Mouse (Mus musculus): ENCODE results near the gene Shbg. TPM values are rescaled to one million over a fixed set of nuclear protein-coding genes. Genes with fewer than 3 reads are reported as not detected.
"Not testable (repeated sequence)": the region's sequence is repeated elsewhere in the genome, so short reads cannot be mapped to it uniquely, and the experiment has no call there.

The Shbg gene
- polyA plus RNA-seq, 1 experiment from 2014 or later: not detected

DNA sequence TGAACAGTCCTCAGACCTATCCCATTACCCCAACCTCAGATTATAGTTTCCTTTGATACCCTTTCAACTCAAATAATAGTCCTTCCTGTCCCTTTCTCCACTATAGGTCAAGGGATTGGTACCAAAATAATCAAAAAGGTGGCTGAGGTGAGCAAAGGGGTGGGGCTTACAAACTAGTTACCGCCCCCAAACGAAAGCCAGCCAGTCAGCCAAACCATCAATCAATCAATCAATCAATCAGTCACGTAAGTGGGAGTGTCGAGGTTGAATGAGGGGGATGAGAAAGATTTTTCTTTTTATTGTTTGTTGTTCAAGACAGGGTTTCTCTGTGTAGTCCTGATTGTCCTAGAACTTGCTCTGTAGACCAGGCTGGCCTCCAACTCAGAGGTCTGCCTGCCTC, 5.3 kb upstream of the Shbg start:
- peaks cover 11% of the 10 kb centered on the region for H3K4me1 ChIP-seq (replicated peaks)
- no peaks in the 10 kb centered on the region for H3K9me3 ChIP-seq
- peak overlapping the region; percentile 80 for H3K9ac ChIP-seq
- 58% methylated on average over 4 of the region's 4 CpGs for WGBS
- no peaks in the 10 kb centered on the region for H3K36me3 ChIP-seq
- peak overlapping the region; percentile 52 for H3K4me3 ChIP-seq
- no peak for ATAC-seq (ENCODE audit: low read depth)
- no peaks in the 10 kb centered on the region for H3K27me3 ChIP-seq
- H3K4me2 ChIP-seq: peak overlapping the region; percentile 82
- H3K27ac ChIP-seq (replicated peaks): no peak overlapping the region

DNA sequence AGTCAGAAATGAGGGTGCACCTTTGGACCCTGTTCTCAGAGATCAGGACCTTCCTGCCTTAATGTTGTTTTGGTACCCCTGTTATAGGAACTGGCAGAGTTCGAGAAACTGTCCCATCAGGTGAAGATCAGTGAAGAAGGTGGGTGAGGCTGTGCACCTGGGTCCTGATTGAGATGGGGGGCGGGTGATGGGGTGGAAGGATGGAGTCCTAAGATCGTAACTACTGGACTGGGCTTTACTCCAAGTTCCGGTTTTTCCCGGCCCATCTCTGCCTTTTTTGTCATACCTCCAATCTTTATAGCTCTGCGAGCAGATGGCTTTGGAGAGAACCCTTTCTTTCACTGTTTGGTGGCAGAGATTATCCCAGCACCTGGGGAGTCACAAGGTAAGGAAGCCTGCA, 4.7 kb upstream of the Shbg start:
- H3K4me2 ChIP-seq: peak overlapping the region; percentile 82
- H3K4me3 ChIP-seq: peak overlapping the region; percentile 52
- H3K27me3 ChIP-seq: no peaks in the 10 kb centered on the region
- no peaks in the 10 kb centered on the region for H3K9me3 ChIP-seq
- peaks cover 11% of the 10 kb centered on the region for H3K4me1 ChIP-seq (replicated peaks)
- H3K36me3 ChIP-seq: no peaks in the 10 kb centered on the region
- H3K9ac ChIP-seq: peak overlapping the region; percentile 80
- WGBS: 36% methylated on average over 6 of the region's 6 CpGs
- 0 out of 2 replicates have a peak, but pooled peaks have one; percentile 28 for ATAC-seq (ENCODE audit: low read depth)
- H3K27ac ChIP-seq (replicated peaks): peak overlapping the region; percentile 84

DNA sequence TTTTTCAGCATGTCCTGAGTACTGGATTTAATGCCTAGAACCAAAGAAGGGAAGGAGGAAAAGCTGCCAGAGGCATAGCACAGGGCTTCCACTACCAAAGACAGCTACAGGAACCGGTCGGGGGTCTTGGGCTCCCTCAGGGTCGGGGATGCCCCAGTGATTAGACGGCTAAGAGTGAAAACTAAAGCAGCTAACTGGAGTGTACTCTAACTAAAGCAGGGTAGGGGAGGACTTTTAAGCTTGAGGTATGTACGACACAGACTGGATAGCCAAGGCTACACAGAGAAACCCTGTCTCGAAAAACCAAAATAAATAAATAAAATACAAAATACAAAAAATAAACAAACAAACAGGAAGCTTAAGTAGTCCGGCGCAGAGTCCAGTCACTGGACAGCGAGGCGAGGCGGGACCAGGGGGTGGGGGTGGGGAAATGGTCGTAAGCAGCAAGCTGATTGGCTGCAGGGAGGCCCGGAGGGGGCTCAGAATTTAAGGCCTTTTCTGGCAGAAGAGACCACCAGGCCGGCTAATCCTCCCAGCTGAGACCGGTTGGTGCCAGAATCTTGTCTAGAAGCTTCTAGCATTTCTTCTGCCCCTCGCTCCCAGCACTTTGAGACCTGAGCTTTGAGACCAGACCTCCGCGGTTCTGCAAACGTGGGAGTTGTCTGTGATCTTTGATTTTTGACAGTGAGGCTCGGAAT, 4.0 kb upstream of the Shbg start, which contains the start of gene Sat2:
TSS of gene Sat2 (plus strand) at position 454 of the 698 bp plus-strand sequence.
- Histone ChIP-seq H3K36me3 (no peaks in the 10 kb centered on the region), H3K4me2 (peak within 1 kb of the TSS; percentile 82), H3K27ac (replicated peaks) (peak within 1 kb of the TSS; percentile 84), H3K27me3 (no peaks in the 10 kb centered on the region), H3K4me3 (peak within 1 kb of the TSS; percentile 52), H3K9ac (peak within 1 kb of the TSS; percentile 80), H3K9me3 (no peaks in the 10 kb centered on the region), H3K4me1 (replicated peaks) (peaks cover 11% of the 10 kb centered on the region)
- ATAC-seq (ENCODE audit: low read depth): peak; percentile 81
- 1% methylated on average over 20 of the region's 20 CpGs for WGBS

DNA sequence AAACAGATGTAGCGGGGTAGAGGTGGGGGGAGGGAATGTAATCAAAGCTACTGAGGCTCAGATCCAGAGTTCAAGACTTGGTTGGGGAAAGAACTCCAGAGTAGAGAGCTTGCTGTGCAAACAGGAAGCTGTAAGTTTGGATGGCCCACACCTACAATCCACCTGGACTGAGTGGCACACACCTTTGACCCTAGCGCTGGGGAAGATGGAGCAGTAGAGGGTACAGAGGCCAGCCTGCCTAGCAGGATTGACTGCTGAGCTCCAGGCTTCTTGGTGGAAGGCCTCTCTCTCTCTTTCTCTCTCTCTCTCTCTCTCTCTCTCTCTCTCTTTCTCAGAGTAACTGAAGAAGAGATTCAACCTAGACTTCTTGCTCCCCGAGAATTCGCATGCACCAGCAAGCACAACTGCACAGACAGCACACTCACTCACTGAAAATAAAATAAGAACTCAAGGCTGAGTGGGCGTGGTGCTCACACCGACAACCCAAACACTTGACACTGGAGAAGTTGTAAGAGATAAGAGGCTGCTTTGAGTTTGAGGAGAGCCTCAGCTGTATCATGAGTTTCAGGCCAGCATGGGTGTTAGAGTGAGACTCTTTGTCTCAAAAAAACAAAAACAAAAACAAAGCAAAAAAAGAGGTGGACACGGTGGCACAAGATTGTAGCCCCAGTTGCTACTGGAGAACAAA, 2.8 kb upstream of the Shbg start:
- Histone ChIP-seq H3K9me3 (no peaks in the 10 kb centered on the region), H3K4me3 (no peak overlapping the region), H3K27me3 (0 out of 2 replicates have a peak, but pooled peaks cover 5% of the 10 kb centered on the region), H3K27ac (replicated peaks) (no peak overlapping the region), H3K4me2 (no peak overlapping the region), H3K36me3 (no peaks in the 10 kb centered on the region), H3K4me1 (replicated peaks) (peaks cover 11% of the 10 kb centered on the region), H3K9ac (no peak overlapping the region)
- WGBS: 90% methylated on average over 7 of the region's 7 CpGs
- ATAC-seq (ENCODE audit: low read depth): no peak

DNA sequence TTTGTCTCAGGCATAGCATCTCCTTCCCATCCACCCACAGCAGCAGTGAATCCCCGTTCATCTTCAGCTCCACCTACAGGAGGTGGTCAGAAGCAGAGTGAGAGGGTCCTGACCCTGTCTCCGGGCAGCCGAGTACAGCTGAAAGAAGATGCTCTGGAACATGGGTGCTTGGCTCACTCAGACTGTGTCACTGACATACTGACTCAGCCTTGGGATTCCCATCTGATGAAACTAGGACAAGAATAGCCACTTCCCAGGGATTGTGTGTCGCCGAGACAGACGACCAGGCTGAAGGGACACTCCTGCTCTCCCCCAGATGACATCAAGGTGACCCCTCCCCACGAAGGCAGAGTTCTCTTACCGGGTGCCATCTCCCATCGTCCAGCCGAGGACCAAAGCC, 924 bp downstream of the Shbg start:
- no peak overlapping the region for H3K4me2 ChIP-seq
- 54% methylated on average over 10 of the region's 10 CpGs for WGBS
- peaks cover 12% of the 10 kb centered on the region; the same call in 1 of the 2 replicates for H3K27me3 ChIP-seq
- H3K9me3 ChIP-seq: no peaks in the 10 kb centered on the region
- H3K9ac ChIP-seq: peak overlapping the region; percentile 47; the same call in 1 of the 2 replicates
- peaks cover 5% of the 10 kb centered on the region for H3K4me1 ChIP-seq (replicated peaks)
- no peak overlapping the region for H3K4me3 ChIP-seq
- no peak overlapping the region for H3K27ac ChIP-seq (replicated peaks)
- H3K36me3 ChIP-seq: no peaks in the 10 kb centered on the region
- no peak for ATAC-seq (ENCODE audit: low read depth)

DNA sequence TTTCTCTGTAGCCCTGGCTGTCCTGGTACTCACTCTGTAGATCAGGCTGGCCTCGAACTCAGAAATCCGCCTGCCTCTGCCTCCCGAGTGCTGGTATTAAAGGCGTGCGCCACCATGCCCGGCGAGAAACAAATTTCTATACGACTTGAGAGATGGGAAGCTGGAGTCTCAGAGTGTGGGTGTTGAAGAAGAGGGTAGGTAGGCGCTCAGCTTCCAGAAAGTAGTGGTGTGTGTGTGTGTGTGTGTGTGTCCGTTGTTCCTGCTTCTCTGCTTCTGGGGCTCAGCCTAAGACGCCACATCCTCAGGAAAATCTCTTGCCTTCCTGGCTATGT, 3.5 kb downstream of the Shbg start:
- H3K27ac ChIP-seq (replicated peaks); ATAC-seq (ENCODE audit: low read depth); H3K9me3 ChIP-seq; H3K36me3 ChIP-seq; H3K4me1 ChIP-seq (replicated peaks); H3K4me3 ChIP-seq; H3K4me2 ChIP-seq; H3K9ac ChIP-seq: not testable (repeated sequence)
- WGBS: 60% methylated on average over 11 of the region's 11 CpGs
- H3K27me3 ChIP-seq: peaks cover 12% of the 10 kb centered on the region; the same call in 1 of the 2 replicates

DNA sequence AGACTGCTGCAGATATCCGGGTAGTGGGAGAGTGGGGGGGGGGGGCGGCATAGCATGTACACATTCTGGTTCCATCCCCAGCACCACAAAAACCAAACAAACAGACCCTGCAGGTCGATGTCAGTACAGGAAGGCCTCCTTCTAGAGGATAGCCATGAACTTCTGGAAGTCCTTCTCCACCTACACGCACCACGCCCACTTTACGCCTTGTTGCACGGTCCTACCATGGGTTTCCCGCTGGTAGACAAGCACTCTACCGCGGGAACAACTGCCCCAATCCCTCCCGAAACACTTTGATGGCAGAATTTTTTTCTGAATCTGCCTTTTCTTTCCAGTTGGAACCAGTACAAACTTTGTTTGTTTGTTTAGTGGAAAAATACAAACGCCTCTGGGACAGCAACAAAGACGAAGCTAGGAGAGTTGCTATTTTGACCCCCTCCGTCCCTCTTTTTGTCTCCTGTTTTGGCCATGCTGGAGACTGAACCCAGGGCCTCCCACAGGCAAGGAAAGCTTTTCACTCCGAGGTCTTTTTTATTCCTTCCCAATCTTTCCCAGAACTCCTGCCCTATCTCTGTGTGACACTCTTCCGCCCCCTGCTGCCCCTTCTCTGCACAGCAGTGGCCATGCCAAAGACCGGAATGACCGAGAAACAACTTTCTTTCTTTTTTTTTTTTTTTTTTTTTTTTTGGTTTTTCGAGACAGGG, 4.0 kb downstream of the Shbg start:
- H3K4me1 ChIP-seq (replicated peaks): peaks cover 5% of the 10 kb centered on the region
- ATAC-seq (ENCODE audit: low read depth): no peak
- peaks cover 12% of the 10 kb centered on the region; the same call in 1 of the 2 replicates for H3K27me3 ChIP-seq
- H3K4me3 ChIP-seq: no peak overlapping the region
- no peaks in the 10 kb centered on the region for H3K9me3 ChIP-seq
- no peaks in the 10 kb centered on the region for H3K36me3 ChIP-seq
- no peak overlapping the region for H3K27ac ChIP-seq (replicated peaks)
- peak overlapping the region; percentile 32 for H3K4me2 ChIP-seq
- WGBS: 8% methylated on average over 19 of the region's 19 CpGs
- no peak overlapping the region for H3K9ac ChIP-seq

DNA sequence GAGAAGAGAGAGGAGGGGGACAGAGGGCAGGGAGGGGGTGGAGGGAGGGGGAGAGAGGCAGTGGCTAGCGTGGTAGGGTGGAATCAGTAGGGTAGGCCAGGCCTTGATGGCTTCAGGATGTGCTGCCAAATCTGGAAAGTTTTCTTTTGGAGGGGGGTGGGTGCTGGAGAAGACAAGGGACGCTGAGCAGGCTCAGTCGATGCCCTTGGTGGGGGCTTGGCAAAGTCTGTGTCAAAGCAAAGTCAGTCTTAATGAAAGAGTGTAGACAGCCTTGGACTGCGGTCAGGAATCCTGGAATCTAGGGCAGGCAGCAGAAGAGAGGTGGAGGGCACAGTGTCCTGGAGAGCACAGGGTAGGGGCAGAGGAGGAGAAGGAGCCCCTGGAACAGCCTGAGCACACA, 6.8 kb downstream of the Shbg start:
- ATAC-seq (ENCODE audit: low read depth): no peak
- Histone ChIP-seq H3K4me3 (no peak overlapping the region), H3K4me2 (no peak overlapping the region), H3K27ac (replicated peaks) (no peak overlapping the region), H3K36me3 (no peaks in the 10 kb centered on the region), H3K9me3 (no peaks in the 10 kb centered on the region), H3K27me3 (peaks cover 8% of the 10 kb centered on the region; the same call in 1 of the 2 replicates), H3K4me1 (replicated peaks) (peaks cover 9% of the 10 kb centered on the region), H3K9ac (no peak overlapping the region)
- WGBS: 63% methylated on average over 4 of the region's 4 CpGs

DNA sequence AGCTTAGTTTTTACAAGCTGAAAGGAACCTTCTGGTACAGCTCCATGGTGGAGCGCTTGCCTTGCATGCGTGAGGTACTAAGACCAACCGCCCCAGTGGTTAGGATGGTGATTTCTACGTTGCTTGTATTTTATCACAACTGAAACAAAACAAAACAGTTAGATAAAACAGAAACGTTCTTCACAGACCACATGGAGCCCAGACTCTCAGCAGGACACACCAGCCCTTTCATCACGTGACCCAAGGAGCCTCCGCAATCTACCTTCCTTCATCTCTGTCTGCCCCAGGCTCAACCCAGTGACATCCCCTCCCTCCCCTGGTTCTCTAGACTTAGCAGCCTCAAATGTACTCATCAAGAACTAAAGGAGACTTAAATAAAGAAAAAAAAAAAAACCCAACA, 8.3 kb downstream of the Shbg start:
- no peak for ATAC-seq (ENCODE audit: low read depth)
- no peak overlapping the region for H3K27ac ChIP-seq (replicated peaks)

DNA sequence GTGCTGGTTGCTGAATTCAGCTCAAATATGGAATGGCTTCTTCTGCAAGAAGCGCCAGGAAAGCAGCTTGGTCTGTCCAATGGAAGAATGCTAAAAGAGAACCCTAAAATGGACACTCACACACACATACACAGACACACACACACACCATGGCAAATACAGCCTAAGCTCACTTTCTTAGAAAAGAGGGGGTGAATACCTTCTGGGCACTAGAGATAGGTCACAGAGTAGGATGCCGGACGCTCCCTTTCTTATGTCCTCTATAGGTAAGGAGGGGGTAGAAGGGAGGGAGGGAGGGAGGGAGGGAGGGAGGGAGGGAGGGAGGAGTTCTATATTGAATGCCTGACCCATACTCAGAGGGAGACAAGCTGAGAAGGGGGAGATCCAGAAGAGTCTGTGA, 9.2 kb downstream of the Shbg start:
- H3K4me1 ChIP-seq (replicated peaks): peaks cover 20% of the 10 kb centered on the region
- no peak overlapping the region for H3K27ac ChIP-seq (replicated peaks)
- H3K9me3 ChIP-seq: no peaks in the 10 kb centered on the region
- WGBS: 89% methylated on average over 3 of the region's 3 CpGs
- no peaks in the 10 kb centered on the region for H3K36me3 ChIP-seq
- no peak overlapping the region for H3K4me2 ChIP-seq
- no peak overlapping the region for H3K4me3 ChIP-seq
- H3K27me3 ChIP-seq: peaks cover 5% of the 10 kb centered on the region; the same call in 1 of the 2 replicates
- no peak overlapping the region for H3K9ac ChIP-seq
- ATAC-seq (ENCODE audit: low read depth): no peak

More for the DNA sequence above, 8.3 kb downstream of the Shbg start:
- Histone ChIP-seq H3K4me3 (no peak overlapping the region), H3K4me2 (no peak overlapping the region), H3K4me1 (replicated peaks) (peaks cover 16% of the 10 kb centered on the region), H3K27me3 (no peaks in the 10 kb centered on the region), H3K36me3 (no peaks in the 10 kb centered on the region), H3K9me3 (no peaks in the 10 kb centered on the region), H3K9ac (no peak overlapping the region)
- WGBS: 59% methylated on average over 7 of the region's 7 CpGs

DNA sequence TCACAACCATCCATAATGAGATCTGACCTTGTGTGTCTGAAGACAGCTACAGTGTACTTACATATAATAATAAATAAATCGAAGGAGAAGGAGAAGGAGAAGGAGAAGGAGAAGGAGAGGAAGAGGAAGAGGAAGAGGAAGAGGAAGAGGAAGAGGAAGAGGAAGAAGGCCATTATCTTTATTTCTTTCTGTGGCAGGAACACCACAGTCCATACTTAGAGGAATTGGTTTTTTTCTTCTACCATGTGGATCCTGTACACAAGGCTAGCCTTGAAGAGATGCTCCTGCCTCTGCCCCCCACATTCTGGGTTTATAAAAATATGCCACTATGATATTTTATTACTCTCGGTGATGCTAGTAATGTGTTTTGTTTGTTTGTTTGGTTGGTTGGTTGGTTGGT, 10.9 kb downstream of the Shbg start:
- Histone ChIP-seq H3K4me3 (no peak overlapping the region), H3K4me2 (no peak overlapping the region), H3K4me1 (replicated peaks) (peaks cover 22% of the 10 kb centered on the region), H3K27me3 (peaks cover 5% of the 10 kb centered on the region; the same call in 1 of the 2 replicates), H3K9me3 (no peaks in the 10 kb centered on the region), H3K9ac (no peak overlapping the region), H3K36me3 (peaks cover 9% of the 10 kb centered on the region), H3K27ac (replicated peaks) (no peak overlapping the region)
- no peak for ATAC-seq (ENCODE audit: low read depth)
- WGBS: 77% methylated on average over 2 of the region's 2 CpGs

DNA sequence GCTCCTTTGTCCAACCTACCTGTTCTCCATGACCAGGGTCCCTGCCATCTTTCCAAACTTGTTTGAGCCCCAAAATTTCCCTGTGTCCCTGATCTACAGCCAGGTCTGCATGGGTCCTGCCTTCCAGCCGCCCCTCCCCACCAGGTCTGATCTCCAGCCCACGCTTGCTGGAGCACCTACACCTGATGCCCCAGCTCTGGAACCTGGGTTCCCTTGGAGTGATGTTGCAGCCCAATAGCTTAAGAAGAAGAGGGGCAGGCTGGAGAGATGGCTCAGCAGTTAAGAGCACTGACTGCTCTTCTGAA, 11.3 kb downstream of the Shbg start:
- Histone ChIP-seq H3K27me3 (peaks cover 5% of the 10 kb centered on the region; the same call in 1 of the 2 replicates), H3K36me3 (peaks cover 13% of the 10 kb centered on the region), H3K4me1 (replicated peaks) (peaks cover 26% of the 10 kb centered on the region), H3K27ac (replicated peaks) (no peak overlapping the region), H3K4me3 (peak overlapping the region; percentile 71; the same call in 1 of the 2 replicates), H3K4me2 (peak overlapping the region; percentile 99), H3K9me3 (no peaks in the 10 kb centered on the region), H3K9ac (no peak overlapping the region)
- 63% methylated on average over 2 of the region's 2 CpGs for WGBS
- ATAC-seq (ENCODE audit: low read depth): no peak

Measured in neural tube, embryonic 13.5 days (tissue).